Mouse (Mus musculus): Measurements from ENCODE around the gene Ahdc1. TPM values are rescaled to one million over a fixed set of nuclear protein-coding genes. Genes with fewer than 3 reads are reported as not detected.

Ahdc1 gene
- polyA plus RNA-seq, 1 experiment: 21.7 TPM

- WGBS: 90% methylated on average over 6 of the region's 6 CpGs
- Histone ChIP-seq H3K27ac (ENCODE audit: control insufficient read depth, insufficient read depth, low read depth, low read length, poor library complexity) (no peak overlapping the region), H3K4me3 (replicated peaks; ENCODE audit: control insufficient read depth, low read depth, low read length) (no peak overlapping the region), H3K4me1 (ENCODE audit: control insufficient read depth, insufficient read depth, low read length) (no peaks in the 10 kb centered on the region; the same call in 1 of the 2 replicates)
- no peak for TF ChIP-seq POLR2A (IDR thresholded peaks at IDR 0.05; ENCODE audit: borderline replicate concordance, control insufficient read depth, low read depth, low read length)
- TF ChIP-seq CTCF (IDR thresholded peaks at IDR 0.05; ENCODE audit: control insufficient read depth, insufficient read depth, low read length): no peak
Observed at GRCm38 (mm10) chr4:133023636-133024035, 12.6 kb downstream of the Ahdc1 start.

- Histone ChIP-seq H3K27ac (ENCODE audit: control insufficient read depth, insufficient read depth, low read depth, low read length, poor library complexity) (no peak overlapping the region), H3K4me3 (replicated peaks; ENCODE audit: control insufficient read depth, low read depth, low read length) (no peak overlapping the region), H3K4me1 (ENCODE audit: control insufficient read depth, insufficient read depth, low read length) (no peaks in the 10 kb centered on the region; the same call in 1 of the 2 replicates)
- TF ChIP-seq POLR2A (IDR thresholded peaks at IDR 0.05; ENCODE audit: borderline replicate concordance, control insufficient read depth, low read depth, low read length) (no peak), CTCF (IDR thresholded peaks at IDR 0.05; ENCODE audit: control insufficient read depth, insufficient read depth, low read length) (no peak)
- WGBS: 64% methylated on average over 4 of the region's 4 CpGs
Observed at GRCm38 (mm10) chr4:133024404-133024803, 13.3 kb downstream of the Ahdc1 start.

- no peaks in the 10 kb centered on the region; the same call in 1 of the 2 replicates for H3K4me1 ChIP-seq (ENCODE audit: control insufficient read depth, insufficient read depth, low read length)
- H3K27ac ChIP-seq (ENCODE audit: control insufficient read depth, insufficient read depth, low read depth, low read length, poor library complexity): no peak overlapping the region
- 70% methylated on average over 10 of the region's 10 CpGs for WGBS
- H3K4me3 ChIP-seq (replicated peaks; ENCODE audit: control insufficient read depth, low read depth, low read length): no peak overlapping the region
- TF ChIP-seq CTCF (IDR thresholded peaks at IDR 0.05; ENCODE audit: control insufficient read depth, insufficient read depth, low read length): no peak
- TF ChIP-seq POLR2A (IDR thresholded peaks at IDR 0.05; ENCODE audit: borderline replicate concordance, control insufficient read depth, low read depth, low read length): no peak
Observed at GRCm38 (mm10) chr4:133024969-133025685, 14.1 kb downstream of the Ahdc1 start.

GRCm38 (mm10) chr4:133026272-133026671 is 15.2 kb downstream of the Ahdc1 start:
- H3K4me3 ChIP-seq (replicated peaks; ENCODE audit: control insufficient read depth, low read depth, low read length): no peak overlapping the region
- no peak overlapping the region for H3K27ac ChIP-seq (ENCODE audit: control insufficient read depth, insufficient read depth, low read depth, low read length, poor library complexity)
- TF ChIP-seq POLR2A (IDR thresholded peaks at IDR 0.05; ENCODE audit: borderline replicate concordance, control insufficient read depth, low read depth, low read length): no peak
- no peak for TF ChIP-seq CTCF (IDR thresholded peaks at IDR 0.05; ENCODE audit: control insufficient read depth, insufficient read depth, low read length)
- 86% methylated on average over 10 of the region's 10 CpGs for WGBS
- H3K4me1 ChIP-seq (ENCODE audit: control insufficient read depth, insufficient read depth, low read length): no peaks in the 10 kb centered on the region; the same call in 1 of the 2 replicates

- Histone ChIP-seq H3K4me3 (replicated peaks; ENCODE audit: control insufficient read depth, low read depth, low read length) (no peak overlapping the region), H3K27ac (ENCODE audit: control insufficient read depth, insufficient read depth, low read depth, low read length, poor library complexity) (no peak overlapping the region), H3K4me1 (ENCODE audit: control insufficient read depth, insufficient read depth, low read length) (no peaks in the 10 kb centered on the region; the same call in 1 of the 2 replicates)
- WGBS: 29% methylated on average over 2 of the region's 2 CpGs
- TF ChIP-seq POLR2A (IDR thresholded peaks at IDR 0.05; ENCODE audit: borderline replicate concordance, control insufficient read depth, low read depth, low read length) (no peak), CTCF (IDR thresholded peaks at IDR 0.05; ENCODE audit: control insufficient read depth, insufficient read depth, low read length) (peak; percentile 14; the same call in 1 of the 2 replicates)
Observed at GRCm38 (mm10) chr4:133026826-133027375, 15.8 kb downstream of the Ahdc1 start.

- 83% methylated on average over 10 of the region's 10 CpGs for WGBS
- H3K4me3 ChIP-seq (replicated peaks; ENCODE audit: control insufficient read depth, low read depth, low read length): no peak overlapping the region
- H3K4me1 ChIP-seq (ENCODE audit: control insufficient read depth, insufficient read depth, low read length): no peaks in the 10 kb centered on the region; the same call in 1 of the 2 replicates
- TF ChIP-seq POLR2A (IDR thresholded peaks at IDR 0.05; ENCODE audit: borderline replicate concordance, control insufficient read depth, low read depth, low read length): no peak
- TF ChIP-seq CTCF (IDR thresholded peaks at IDR 0.05; ENCODE audit: control insufficient read depth, insufficient read depth, low read length): no peak
- H3K27ac ChIP-seq (ENCODE audit: control insufficient read depth, insufficient read depth, low read depth, low read length, poor library complexity): no peak overlapping the region
Observed at GRCm38 (mm10) chr4:133027721-133028120, 16.7 kb downstream of the Ahdc1 start.

- no peak overlapping the region for H3K27ac ChIP-seq (ENCODE audit: control insufficient read depth, insufficient read depth, low read depth, low read length, poor library complexity)
- no peak overlapping the region for H3K4me3 ChIP-seq (replicated peaks; ENCODE audit: control insufficient read depth, low read depth, low read length)
- no peaks in the 10 kb centered on the region; the same call in 1 of the 2 replicates for H3K4me1 ChIP-seq (ENCODE audit: control insufficient read depth, insufficient read depth, low read length)
- WGBS: 69% methylated on average over 6 of the region's 6 CpGs
- no peak for TF ChIP-seq CTCF (IDR thresholded peaks at IDR 0.05; ENCODE audit: control insufficient read depth, insufficient read depth, low read length)
- no peak for TF ChIP-seq POLR2A (IDR thresholded peaks at IDR 0.05; ENCODE audit: borderline replicate concordance, control insufficient read depth, low read depth, low read length)
Observed at GRCm38 (mm10) chr4:133028193-133028592, 17.1 kb downstream of the Ahdc1 start.

GRCm38 (mm10) chr4:133028875-133029274 is 17.8 kb downstream of the Ahdc1 start:
- TF ChIP-seq CTCF (IDR thresholded peaks at IDR 0.05; ENCODE audit: control insufficient read depth, insufficient read depth, low read length): no peak
- TF ChIP-seq POLR2A (IDR thresholded peaks at IDR 0.05; ENCODE audit: borderline replicate concordance, control insufficient read depth, low read depth, low read length): no peak
- H3K4me1 ChIP-seq (ENCODE audit: control insufficient read depth, insufficient read depth, low read length): no peaks in the 10 kb centered on the region; the same call in 1 of the 2 replicates
- WGBS: 94% methylated on average over 6 of the region's 6 CpGs

More at GRCm38 (mm10) chr4:133028875-133029274, 17.8 kb downstream of the Ahdc1 start:
- Histone ChIP-seq H3K4me3 (replicated peaks; ENCODE audit: control insufficient read depth, low read depth, low read length) (no peak overlapping the region), H3K27ac (ENCODE audit: control insufficient read depth, insufficient read depth, low read depth, low read length, poor library complexity) (no peak overlapping the region)
